Mouse (Mus musculus) naive thymus-derived CD4-positive, alpha-beta T cell, adult 2 months (primary cell): Measurements from ENCODE around the gene 1500009C09Rik.

Experiments
- DNase-seq: peaks from one replicate; pipeline ENCODE4 v3.0.0-alpha.2; 2011; ENCODE audit warnings: low read depth

1500009C09Rik gene

GRCm38 (mm10) chr15:82252097-82252496 lies at the start of gene 1500009C09Rik:
1500009C09Rik (plus strand) TSS chr15:82252397.
- no peak for DNase-seq

GRCm38 (mm10) chr15:82203090-82203489 lies 49.1 kb upstream of the 1500009C09Rik start:
- no peak for DNase-seq

- no peak for DNase-seq
Measured at GRCm38 (mm10) chr15:82203611-82204351, 48.4 kb upstream of the 1500009C09Rik start.

- DNase-seq: no peak
Measured at GRCm38 (mm10) chr15:82204680-82205371, 47.4 kb upstream of the 1500009C09Rik start.

GRCm38 (mm10) chr15:82206365-82207104 lies 45.7 kb upstream of the 1500009C09Rik start:
- no peak for DNase-seq

GRCm38 (mm10) chr15:82207105-82207459 lies 45.1 kb upstream of the 1500009C09Rik start:
- DNase-seq: no peak

- DNase-seq: no peak
Measured at GRCm38 (mm10) chr15:82207504-82208219, 44.5 kb upstream of the 1500009C09Rik start.

- no peak for DNase-seq
Measured at GRCm38 (mm10) chr15:82208307-82208706, 43.9 kb upstream of the 1500009C09Rik start.

- DNase-seq: no peak
Measured at GRCm38 (mm10) chr15:82209295-82210050, 42.7 kb upstream of the 1500009C09Rik start.

GRCm38 (mm10) chr15:82210801-82211200 lies 41.4 kb upstream of the 1500009C09Rik start:
- DNase-seq: no peak

GRCm38 (mm10) chr15:82211281-82211680 lies 40.9 kb upstream of the 1500009C09Rik start:
- no peak for DNase-seq

- DNase-seq: no peak
Measured at GRCm38 (mm10) chr15:82211911-82212751, 40.1 kb upstream of the 1500009C09Rik start.

GRCm38 (mm10) chr15:82212752-82213063 lies 39.5 kb upstream of the 1500009C09Rik start, which contains the start of gene Shisa8:
Shisa8 (minus strand) TSS chr15:82212815.
- DNase-seq: no peak

GRCm38 (mm10) chr15:82213222-82213621 lies 39.0 kb upstream of the 1500009C09Rik start:
- no peak for DNase-seq

GRCm38 (mm10) chr15:82215332-82216046 lies 36.7 kb upstream of the 1500009C09Rik start:
- DNase-seq: no peak

- DNase-seq: no peak
Measured at GRCm38 (mm10) chr15:82216142-82216827, 35.9 kb upstream of the 1500009C09Rik start.

- no peak for DNase-seq
Measured at GRCm38 (mm10) chr15:82217039-82217438, 35.2 kb upstream of the 1500009C09Rik start.

GRCm38 (mm10) chr15:82217980-82218379 lies 34.2 kb upstream of the 1500009C09Rik start:
- DNase-seq: no peak
